Mouse (Mus musculus): ENCODE measurements at regions not wholly inside any gene's neighbourhood (a gene's known extent, or its start where the extent isn't known, plus 50 kb on each side); places are given as distances from the start of the nearest gene placed in this dataset.

DNA sequence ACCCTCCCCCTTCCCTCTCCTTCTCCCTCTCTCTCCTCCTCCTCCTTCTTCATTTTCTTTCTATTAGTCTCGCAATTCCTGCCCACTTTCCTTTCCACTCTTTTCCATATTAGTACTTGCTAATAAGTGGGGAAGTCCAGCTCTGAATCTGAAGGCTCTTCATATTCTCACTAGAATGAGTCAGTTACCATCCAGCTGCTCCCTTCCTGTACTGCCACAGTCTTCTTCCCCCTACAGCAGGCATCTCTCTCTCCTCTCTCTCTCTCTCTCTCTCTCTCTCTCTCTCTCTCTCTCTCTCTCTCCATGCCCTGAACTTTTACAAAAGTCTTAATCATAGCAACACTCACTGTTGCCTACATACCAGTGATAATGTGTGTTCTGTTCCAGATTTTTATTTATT, 226.6 kb upstream of the Pter start:
- H3K27me3 ChIP-seq (ENCODE audit: control insufficient read depth, insufficient read depth, low read length) = no peaks in the 10 kb centered on the region
- ATAC-seq (ENCODE audit: low FRiP score, low read depth) (no peak), DNase-seq (ENCODE audit: low spot score) (no peak)
- no peaks in the 10 kb centered on the region for H3K4me1 ChIP-seq (ENCODE audit: control insufficient read depth, insufficient read depth, low read length)
- no peak for TF ChIP-seq POLR2A (IDR thresholded peaks at IDR 0.05; ENCODE audit: borderline replicate concordance, extremely low read depth, insufficient read depth, insufficient read length)
- WGBS = 68% methylated on average over 1 of the region's 1 CpGs
- H3K9ac ChIP-seq (ENCODE audit: low read depth, low read length, severe bottlenecking) = no peak overlapping the region
- H3K4me2 ChIP-seq (replicated peaks; ENCODE audit: low read depth, low read length, severe bottlenecking) = no peak overlapping the region
- H3K27ac ChIP-seq (replicated peaks; ENCODE audit: low read depth, low read length) = no peak overlapping the region
- H3K36me3 ChIP-seq (ENCODE audit: control insufficient read depth, insufficient read depth, low read length) = no peaks in the 10 kb centered on the region
- H3K9me3 ChIP-seq (ENCODE audit: control insufficient read depth, low read length) = no peaks in the 10 kb centered on the region
- no peak overlapping the region for H3K4me3 ChIP-seq (replicated peaks; ENCODE audit: low read length)

GRCm38 (mm10) chr2:12699331-12699730, 224.5 kb upstream of the Pter start:
- no peak for TF ChIP-seq POLR2A (IDR thresholded peaks at IDR 0.05; ENCODE audit: borderline replicate concordance, extremely low read depth, insufficient read depth, insufficient read length)
- Histone ChIP-seq H3K9ac (ENCODE audit: low read depth, low read length, severe bottlenecking) (no peak overlapping the region), H3K27ac (replicated peaks; ENCODE audit: low read depth, low read length) (no peak overlapping the region), H3K4me1 (ENCODE audit: control insufficient read depth, insufficient read depth, low read length) (no peaks in the 10 kb centered on the region), H3K4me3 (replicated peaks; ENCODE audit: low read length) (no peak overlapping the region), H3K36me3 (ENCODE audit: control insufficient read depth, insufficient read depth, low read length) (no peaks in the 10 kb centered on the region), H3K27me3 (ENCODE audit: control insufficient read depth, insufficient read depth, low read length) (no peaks in the 10 kb centered on the region), H3K9me3 (ENCODE audit: control insufficient read depth, low read length) (no peaks in the 10 kb centered on the region), H3K4me2 (replicated peaks; ENCODE audit: low read depth, low read length, severe bottlenecking) (no peak overlapping the region)
- WGBS = 60% methylated on average over 3 of the region's 3 CpGs
- ATAC-seq (ENCODE audit: low FRiP score, low read depth) (no peak), DNase-seq (ENCODE audit: low spot score) (no peak)

- Histone ChIP-seq H3K27ac (replicated peaks; ENCODE audit: low read depth, low read length) (no peak overlapping the region), H3K27me3 (ENCODE audit: control insufficient read depth, insufficient read depth, low read length) (no peaks in the 10 kb centered on the region), H3K9me3 (ENCODE audit: control insufficient read depth, low read length) (no peaks in the 10 kb centered on the region), H3K36me3 (ENCODE audit: control insufficient read depth, insufficient read depth, low read length) (no peaks in the 10 kb centered on the region), H3K4me3 (replicated peaks; ENCODE audit: low read length) (no peak overlapping the region), H3K4me2 (replicated peaks; ENCODE audit: low read depth, low read length, severe bottlenecking) (no peak overlapping the region), H3K4me1 (ENCODE audit: control insufficient read depth, insufficient read depth, low read length) (0 out of 2 replicates have a peak, but pooled peaks cover 3% of the 10 kb centered on the region), H3K9ac (ENCODE audit: low read depth, low read length, severe bottlenecking) (no peak overlapping the region)
- ATAC-seq (ENCODE audit: low FRiP score, low read depth) (no peak), DNase-seq (ENCODE audit: low spot score) (no peak)
- TF ChIP-seq POLR2A (IDR thresholded peaks at IDR 0.05; ENCODE audit: borderline replicate concordance, extremely low read depth, insufficient read depth, insufficient read length) = no peak
- WGBS = 58% methylated on average over 3 of the region's 3 CpGs
Measured at GRCm38 (mm10) chr2:12707514-12707913, 216.3 kb upstream of the Pter start.

DNA sequence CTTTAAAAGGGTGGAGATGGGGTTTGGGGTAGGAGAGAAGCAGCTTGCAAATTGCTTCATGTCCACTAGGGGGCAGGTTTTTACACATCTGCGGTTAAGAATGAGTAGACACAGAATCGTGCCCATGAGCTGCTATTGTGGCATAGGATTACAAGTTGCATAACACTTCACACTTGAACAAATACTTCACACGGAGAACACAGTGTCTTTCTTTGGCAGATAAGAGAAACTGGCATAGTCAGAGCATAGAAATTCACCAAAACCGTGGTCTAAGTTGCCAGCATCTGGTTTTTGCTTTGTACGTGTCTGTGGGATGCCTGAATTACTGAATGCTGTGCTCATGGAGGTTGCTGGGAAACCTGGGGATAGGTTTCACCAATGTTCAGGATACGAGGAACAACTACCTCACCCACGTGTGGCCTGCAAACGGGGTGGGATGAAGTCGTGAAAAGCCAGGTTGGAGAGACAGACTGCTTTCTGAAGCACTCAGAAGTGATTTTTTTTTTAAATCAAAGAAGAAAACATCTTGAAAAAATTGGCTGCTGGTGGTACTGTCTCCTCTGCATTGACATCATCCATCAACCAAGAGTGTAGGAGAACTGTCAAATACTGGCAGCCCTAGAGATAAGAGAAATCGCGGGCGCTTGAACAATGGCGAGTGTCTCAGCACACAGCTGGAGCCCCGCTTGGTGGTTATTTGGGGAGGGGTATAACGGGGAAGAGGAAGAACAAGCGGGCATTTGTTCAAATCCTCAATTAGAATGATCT, 214.5 kb upstream of the Pter start:
- Histone ChIP-seq H3K4me3 (replicated peaks; ENCODE audit: low read length) (no peak overlapping the region), H3K27ac (replicated peaks; ENCODE audit: low read depth, low read length) (no peak overlapping the region), H3K9ac (ENCODE audit: low read depth, low read length, severe bottlenecking) (no peak overlapping the region), H3K36me3 (ENCODE audit: control insufficient read depth, insufficient read depth, low read length) (no peaks in the 10 kb centered on the region), H3K4me2 (replicated peaks; ENCODE audit: low read depth, low read length, severe bottlenecking) (peak overlapping the region; percentile 10; the same call in 1 of the 2 replicates), H3K4me1 (ENCODE audit: control insufficient read depth, insufficient read depth, low read length) (0 out of 2 replicates have a peak, but pooled peaks cover 3% of the 10 kb centered on the region), H3K27me3 (ENCODE audit: control insufficient read depth, insufficient read depth, low read length) (no peaks in the 10 kb centered on the region), H3K9me3 (ENCODE audit: control insufficient read depth, low read length) (no peaks in the 10 kb centered on the region)
- peak; percentile 68 for DNase-seq (ENCODE audit: low spot score)
- no peak for TF ChIP-seq POLR2A (IDR thresholded peaks at IDR 0.05; ENCODE audit: borderline replicate concordance, extremely low read depth, insufficient read depth, insufficient read length)
- peak; percentile 45; the same call in 1 of the 2 replicates for ATAC-seq (ENCODE audit: low FRiP score, low read depth)
- 54% methylated on average over 16 of the region's 16 CpGs for WGBS

- ATAC-seq (ENCODE audit: low FRiP score, low read depth) = no peak
- Histone ChIP-seq H3K36me3 (ENCODE audit: control insufficient read depth, insufficient read depth, low read length) (no peaks in the 10 kb centered on the region), H3K4me2 (replicated peaks; ENCODE audit: low read depth, low read length, severe bottlenecking) (no peak overlapping the region), H3K9me3 (ENCODE audit: control insufficient read depth, low read length) (no peaks in the 10 kb centered on the region), H3K27me3 (ENCODE audit: control insufficient read depth, insufficient read depth, low read length) (no peaks in the 10 kb centered on the region), H3K4me1 (ENCODE audit: control insufficient read depth, insufficient read depth, low read length) (0 out of 2 replicates have a peak, but pooled peaks cover 3% of the 10 kb centered on the region), H3K9ac (ENCODE audit: low read depth, low read length, severe bottlenecking) (no peak overlapping the region), H3K27ac (replicated peaks; ENCODE audit: low read depth, low read length) (no peak overlapping the region), H3K4me3 (replicated peaks; ENCODE audit: low read length) (no peak overlapping the region)
- no peak for DNase-seq (ENCODE audit: low spot score)
- no peak for TF ChIP-seq POLR2A (IDR thresholded peaks at IDR 0.05; ENCODE audit: borderline replicate concordance, extremely low read depth, insufficient read depth, insufficient read length)
- WGBS = 74% methylated on average over 2 of the region's 2 CpGs
Measured at GRCm38 (mm10) chr2:12709924-12710240, 214.0 kb upstream of the Pter start.
